Mouse (Mus musculus) hindbrain, postnatal 0 days (tissue): ENCODE results near the gene Chst15. TPM values are rescaled to one million over a fixed set of nuclear protein-coding genes. Genes with fewer than 3 reads are reported as not detected.
A peak's percentile ranks its signal among the peaks of the same experiment; 100 is the strongest.

ENCODE experiments used
- ATAC-seq: fragments of 200-750 bp; cut with Nextera tagmentation; 2 replicates; pipeline ENCODE4 v1.8.0; 2017; ENCODE audit warnings: mild to moderate bottlenecking, moderate TSS enrichment, moderate library complexity
- DNase-seq: peaks from one replicate; pipeline ENCODE4 v3.0.0-alpha.2; 2015; ENCODE audit warnings: low spot score
- H3K27ac ChIP-seq: fragments of 300-500 bp; sonication (generic); 2 replicates; pipeline ENCODE4 v1.5.1; 2014; ENCODE audit warnings: mild to moderate bottlenecking
- H3K27me3 ChIP-seq: fragments of 300-500 bp; sonication (generic); 2 replicates; pipeline ENCODE4 v1.6.1; 2014; ENCODE audit warnings: low read length, mixed read lengths; ENCODE audit not compliant: insufficient read depth
- H3K36me3 ChIP-seq: fragments of 300-500 bp; sonication (generic); 2 replicates; pipeline ENCODE4 v1.6.1; 2014; ENCODE audit warnings: low read length, mixed read lengths; ENCODE audit not compliant: insufficient read depth
- H3K4me1 ChIP-seq: fragments of 300-500 bp; sonication (generic); 2 replicates; pipeline ENCODE4 v1.6.1; 2014; ENCODE audit warnings: antibody characterized with exemption, low read length, mixed read lengths; ENCODE audit not compliant: insufficient read depth
- H3K4me2 ChIP-seq: fragments of 300-500 bp; sonication (generic); 2 replicates; pipeline ENCODE4 v1.6.1; 2014; ENCODE audit warnings: low read depth, mild to moderate bottlenecking, low read length, moderate library complexity, mixed read lengths
- H3K4me3 ChIP-seq: fragments of 300-500 bp; sonication (generic); 2 replicates; pipeline ENCODE4 v1.5.1; 2014; ENCODE audit warnings: low read length
- H3K9ac ChIP-seq: fragments of 300-500 bp; sonication (generic); replicated peaks from 2 replicates; pipeline ENCODE4 v1.6.1; 2014; ENCODE audit warnings: mild to moderate bottlenecking, low read length, moderate library complexity, mixed read lengths
- H3K9me3 ChIP-seq: fragments of 300-500 bp; sonication (generic); 2 replicates; pipeline ENCODE4 v1.6.1; 2016; ENCODE audit warnings: low read length, mixed read lengths
- CTCF ChIP-seq: IDR thresholded peaks from 2 replicates; pipeline ENCODE4 v1.5.1; 2016; ENCODE audit warnings: antibody characterized with exemption, control low read depth, low read depth
- WGBS: fragments of 180-500 bp; shearing (Covaris S2); extraction: QIAGEN DNeasy Blood & Tissue Kit; methylation state at CpG from one replicate; pipeline ENCODE4 v1.1.7; 2014; 5-methylcytosine and 5-hydroxymethylcytosine counted together
- polyA plus RNA-seq: library from polyadenylated mRNA; unstranded; fragments of >200 nt; fragmentation: Nextera tagmentation; extraction: Ambion mirVana; gene quantifications from 2 replicates; pipeline ENCODE4 v1.2.1, GENCODE M21; 2015
- total RNA-seq: library from RNA; depleted of rRNA; stranded (reverse); fragments of >200 nt; gene quantifications from 2 replicates; pipeline ENCODE4 v1.2.3, GENCODE M21; 2014; rRNA removed

Chst15 gene
- total and polyA plus RNA-seq, 2 experiments from 2014 or later = 16.7 to 32.6 TPM

- ATAC-seq = no peak
- Histone ChIP-seq H3K4me2 (no peak overlapping the region), H3K27me3 (no peaks in the 10 kb centered on the region), H3K4me1 (no peaks in the 10 kb centered on the region; the same call in 1 of the 2 replicates), H3K9me3 (no peaks in the 10 kb centered on the region), H3K9ac (no peak overlapping the region), H3K27ac (no peak overlapping the region), H3K36me3 (no peaks in the 10 kb centered on the region), H3K4me3 (no peak overlapping the region)
- 57% methylated on average over 1 of the region's 1 CpGs for WGBS
- no peak for TF ChIP-seq CTCF
- DNase-seq = no peak
These were observed 112.9 kb downstream of the Chst15 start for GRCm38 (mm10) chr7:132204073-132204612.

GRCm38 (mm10) chr7:132199686-132200085, 117.3 kb downstream of the Chst15 start:
- no peaks in the 10 kb centered on the region for H3K27me3 ChIP-seq
- H3K4me1 ChIP-seq = no peaks in the 10 kb centered on the region
- H3K4me2 ChIP-seq = no peak overlapping the region
- WGBS = 38% methylated on average over 6 of the region's 6 CpGs
- ATAC-seq (no peak), DNase-seq (no peak)
- H3K9me3 ChIP-seq = no peaks in the 10 kb centered on the region
- no peak for TF ChIP-seq CTCF
- no peak overlapping the region for H3K9ac ChIP-seq
- H3K4me3 ChIP-seq = no peak overlapping the region
- no peaks in the 10 kb centered on the region for H3K36me3 ChIP-seq
- no peak overlapping the region for H3K27ac ChIP-seq

- no peak for DNase-seq
- H3K9ac ChIP-seq = no peak overlapping the region
- H3K4me1 ChIP-seq = no peaks in the 10 kb centered on the region
- WGBS = 90% methylated on average over 1 of the region's 1 CpGs
- no peak overlapping the region for H3K27ac ChIP-seq
- H3K4me3 ChIP-seq = no peak overlapping the region
- no peaks in the 10 kb centered on the region for H3K27me3 ChIP-seq
- TF ChIP-seq CTCF = no peak
- no peaks in the 10 kb centered on the region for H3K9me3 ChIP-seq
- ATAC-seq = no peak
- no peak overlapping the region for H3K4me2 ChIP-seq
- no peaks in the 10 kb centered on the region for H3K36me3 ChIP-seq
These were observed 118.2 kb downstream of the Chst15 start for GRCm38 (mm10) chr7:132198806-132199205.

- no peak overlapping the region for H3K4me3 ChIP-seq
- TF ChIP-seq CTCF = no peak
- no peaks in the 10 kb centered on the region for H3K27me3 ChIP-seq
- no peaks in the 10 kb centered on the region for H3K9me3 ChIP-seq
- H3K4me2 ChIP-seq = no peak overlapping the region
- H3K9ac ChIP-seq = no peak overlapping the region
- H3K36me3 ChIP-seq = no peaks in the 10 kb centered on the region
- 43% methylated on average over 7 of the region's 7 CpGs for WGBS
- H3K27ac ChIP-seq = no peak overlapping the region
- 0 out of 2 replicates have a peak, but pooled peaks cover 4% of the 10 kb centered on the region for H3K4me1 ChIP-seq
- DNase-seq = peak; percentile 29
- 0 out of 2 replicates have a peak, but pooled peaks have one; percentile 51 for ATAC-seq
These were observed 119.1 kb downstream of the Chst15 start for GRCm38 (mm10) chr7:132197817-132198475.

GRCm38 (mm10) chr7:132196581-132196980, 120.4 kb downstream of the Chst15 start:
- 0 out of 2 replicates have a peak, but pooled peaks cover 4% of the 10 kb centered on the region for H3K4me1 ChIP-seq
- 89% methylated on average over 1 of the region's 1 CpGs for WGBS
- DNase-seq (no peak), ATAC-seq (no peak)
- no peaks in the 10 kb centered on the region for H3K9me3 ChIP-seq
- no peak overlapping the region for H3K4me2 ChIP-seq
- H3K27me3 ChIP-seq = no peaks in the 10 kb centered on the region
- no peak overlapping the region for H3K9ac ChIP-seq
- no peaks in the 10 kb centered on the region for H3K36me3 ChIP-seq
- H3K4me3 ChIP-seq = no peak overlapping the region
- H3K27ac ChIP-seq = no peak overlapping the region
- no peak for TF ChIP-seq CTCF

- WGBS = 46% methylated on average over 2 of the region's 2 CpGs
- H3K4me2 ChIP-seq = no peak overlapping the region
These were observed 123.4 kb downstream of the Chst15 start for GRCm38 (mm10) chr7:132193606-132194005.

GRCm38 (mm10) chr7:132187456-132187855, 129.6 kb downstream of the Chst15 start:
- ATAC-seq (no peak), DNase-seq (no peak)
- no peak overlapping the region for H3K4me3 ChIP-seq
- no peak overlapping the region for H3K27ac ChIP-seq
- H3K4me1 ChIP-seq = peaks cover 6% of the 10 kb centered on the region
- H3K36me3 ChIP-seq = no peaks in the 10 kb centered on the region
- no peak overlapping the region for H3K4me2 ChIP-seq
- no peak for TF ChIP-seq CTCF
- H3K9ac ChIP-seq = no peak overlapping the region
- H3K27me3 ChIP-seq = no peaks in the 10 kb centered on the region
- H3K9me3 ChIP-seq = no peaks in the 10 kb centered on the region
- WGBS = 62% methylated on average over 3 of the region's 3 CpGs

More at GRCm38 (mm10) chr7:132193606-132194005, 123.4 kb downstream of the Chst15 start:
- no peak overlapping the region for H3K4me3 ChIP-seq
- no peaks in the 10 kb centered on the region for H3K36me3 ChIP-seq
- no peaks in the 10 kb centered on the region for H3K27me3 ChIP-seq
- TF ChIP-seq CTCF = no peak
- no peak for ATAC-seq
- H3K9ac ChIP-seq = no peak overlapping the region
- H3K27ac ChIP-seq = no peak overlapping the region
- 0 out of 2 replicates have a peak, but pooled peaks cover 4% of the 10 kb centered on the region for H3K4me1 ChIP-seq
- no peaks in the 10 kb centered on the region for H3K9me3 ChIP-seq
- peak; percentile 63 for DNase-seq

Other genes starting within 250 kb of the Chst15 start
- gene Cpxm2, start 162.5 kb downstream of the Chst15 start, total RNA-seq = 2.3 and 3.3 TPM in 2 replicates
- 2.5 and 3.4 TPM in 2 replicates for gene Cpxm2, start 162.5 kb downstream of the Chst15 start, polyA plus RNA-seq